Mouse (Mus musculus) ES-CJ7 (cell line): Measurements from ENCODE around the gene Nr1d2.
"Not testable (repeated sequence)": the region's sequence is repeated elsewhere in the genome, so short reads cannot be mapped to it uniquely, and the experiment has no call there.

Source experiments
- DNase-seq: peaks from one replicate; pipeline ENCODE4 v3.0.0; 2011; ENCODE audit warnings: low read depth, low spot score

The Nr1d2 gene

GRCm38 (mm10) chr14:18233076-18233475 lies 5.9 kb downstream of the Nr1d2 start:
- no peak for DNase-seq

- DNase-seq: not testable (repeated sequence)
Measured at GRCm38 (mm10) chr14:18231866-18232265, 7.1 kb downstream of the Nr1d2 start.

GRCm38 (mm10) chr14:18229751-18230150 lies 9.2 kb downstream of the Nr1d2 start:
- DNase-seq: not testable (repeated sequence)

- DNase-seq: not testable (repeated sequence)
Measured at GRCm38 (mm10) chr14:18226181-18226580, 12.7 kb downstream of the Nr1d2 start.

- not testable (repeated sequence) for DNase-seq
Measured at GRCm38 (mm10) chr14:18225431-18225830, 13.5 kb downstream of the Nr1d2 start.

- no peak for DNase-seq
Measured at GRCm38 (mm10) chr14:18221977-18222376, 16.9 kb downstream of the Nr1d2 start.

- no peak for DNase-seq
Measured at GRCm38 (mm10) chr14:18217158-18217557, 21.8 kb downstream of the Nr1d2 start.

GRCm38 (mm10) chr14:18216428-18216827 lies 22.5 kb downstream of the Nr1d2 start:
- no peak for DNase-seq

GRCm38 (mm10) chr14:18210795-18211194 lies 28.1 kb downstream of the Nr1d2 start:
- DNase-seq: no peak

GRCm38 (mm10) chr14:18204315-18204714 lies 34.6 kb downstream of the Nr1d2 start:
- not testable (repeated sequence) for DNase-seq

GRCm38 (mm10) chr14:18201413-18201812 lies 37.5 kb downstream of the Nr1d2 start:
- no peak for DNase-seq

- DNase-seq: peak; percentile 60
Measured at GRCm38 (mm10) chr14:18186883-18187417, 52.0 kb downstream of the Nr1d2 start.

- not testable (repeated sequence) for DNase-seq
Measured at GRCm38 (mm10) chr14:18177531-18177930, 61.4 kb downstream of the Nr1d2 start.

GRCm38 (mm10) chr14:18167597-18167996 lies 71.3 kb downstream of the Nr1d2 start:
- no peak for DNase-seq

GRCm38 (mm10) chr14:18167041-18167440 lies 71.9 kb downstream of the Nr1d2 start:
- DNase-seq: peak; percentile 58
